Mouse (Mus musculus): ENCODE data around the gene Gm20683.

The Gm20683 gene

GRCm38 (mm10) chr17:25795609-25796092 is 45.9 kb downstream of the Gm20683 start, which contains the start of gene AC134908.4:
AC134908.4 (minus strand) TSS chr17:25795659.
- ATAC-seq (ENCODE audit: low TSS enrichment): peak; percentile 51

GRCm38 (mm10) chr17:25794998-25795397 is 46.6 kb downstream of the Gm20683 start:
- no peak for ATAC-seq (ENCODE audit: low TSS enrichment)

- no peak for ATAC-seq (ENCODE audit: low TSS enrichment)
These were observed 47.4 kb downstream of the Gm20683 start for GRCm38 (mm10) chr17:25794197-25794596.

- no peak for ATAC-seq (ENCODE audit: low TSS enrichment)
These were observed 48.9 kb downstream of the Gm20683 start, which contains the start of gene Fam173a for GRCm38 (mm10) chr17:25792615-25793014. Fam173a (minus strand) TSS chr17:25792901.

- peak; percentile 62 for ATAC-seq (ENCODE audit: low TSS enrichment)
These were observed 49.6 kb downstream of the Gm20683 start for GRCm38 (mm10) chr17:25791843-25792527.

- ATAC-seq (ENCODE audit: low TSS enrichment): no peak
These were observed 50.2 kb downstream of the Gm20683 start for GRCm38 (mm10) chr17:25791320-25791842.

- ATAC-seq (ENCODE audit: low TSS enrichment): no peak
These were observed 54.6 kb downstream of the Gm20683 start for GRCm38 (mm10) chr17:25786781-25787504.

GRCm38 (mm10) chr17:25786280-25786679 is 55.3 kb downstream of the Gm20683 start, which contains the start of gene Ccdc78:
Ccdc78 (plus strand) TSS chr17:25786580.
- no peak for ATAC-seq (ENCODE audit: low TSS enrichment)

- ATAC-seq (ENCODE audit: low TSS enrichment): peak; percentile 80
These were observed 56.2 kb downstream of the Gm20683 start, which contains the start of gene Haghl for GRCm38 (mm10) chr17:25785281-25785745. Haghl (minus strand) TSS chr17:25785673.

Data from frontal cortex, adult (tissue).